Mouse (Mus musculus) intestine, embryonic 15.5 days (tissue): Measurements from ENCODE around the gene Tecr. TPM values are rescaled to one million over a fixed set of nuclear protein-coding genes. Genes with fewer than 3 reads are reported as not detected.
"Not testable (repeated sequence)": the region's sequence is repeated elsewhere in the genome, so short reads cannot be mapped to it uniquely, and the experiment has no call there.

Experiments
- ATAC-seq: fragments of 200-750 bp; cut with Nextera tagmentation; 2 replicates; pipeline ENCODE4 v1.8.0; 2017; ENCODE audit warnings: moderate TSS enrichment, moderate library complexity
- H3K27ac ChIP-seq: fragments of 300-500 bp; sonication (generic); 2 replicates; pipeline ENCODE4 v1.5.1; 2015; ENCODE audit warnings: mild to moderate bottlenecking, inconsistent platforms
- H3K27me3 ChIP-seq: fragments of 300-500 bp; sonication (generic); replicated peaks from 2 replicates; pipeline ENCODE4 v1.6.1; 2015; ENCODE audit warnings: inconsistent platforms
- H3K36me3 ChIP-seq: fragments of 300-500 bp; sonication (generic); 2 replicates; pipeline ENCODE4 v1.6.1; 2015; ENCODE audit warnings: inconsistent platforms
- H3K4me1 ChIP-seq: fragments of 300-500 bp; sonication (generic); replicated peaks from 2 replicates; pipeline ENCODE4 v1.6.1; 2015; ENCODE audit warnings: inconsistent platforms
- H3K4me2 ChIP-seq: fragments of 300-500 bp; sonication (generic); replicated peaks from 2 replicates; pipeline ENCODE4 v1.6.1; 2015; ENCODE audit warnings: mild to moderate bottlenecking, inconsistent platforms
- H3K4me3 ChIP-seq: fragments of 300-500 bp; sonication (generic); replicated peaks from 2 replicates; pipeline ENCODE4 v1.5.1; 2015; ENCODE audit warnings: inconsistent platforms
- H3K9ac ChIP-seq: fragments of 300-500 bp; sonication (generic); 2 replicates; pipeline ENCODE4 v1.6.1; 2015; ENCODE audit warnings: inconsistent platforms
- H3K9me3 ChIP-seq: fragments of 300-500 bp; sonication (generic); 2 replicates; pipeline ENCODE4 v1.6.1; 2016; ENCODE audit warnings: inconsistent platforms
- WGBS: fragments of 180-500 bp; shearing (Covaris S2); methylation state at CpG from one replicate; pipeline ENCODE4 v1.1.7; 2015; 5-methylcytosine and 5-hydroxymethylcytosine counted together
- polyA plus RNA-seq: library from polyadenylated mRNA; unstranded; fragments of >200 nt; fragmentation: Nextera tagmentation; extraction: Ambion mirVana; gene quantifications from 2 replicates; pipeline ENCODE4 v1.2.1, GENCODE M21; 2015

Gene Tecr
- polyA plus RNA-seq, 1 experiment from 2014 or later: 610 TPM

DNA sequence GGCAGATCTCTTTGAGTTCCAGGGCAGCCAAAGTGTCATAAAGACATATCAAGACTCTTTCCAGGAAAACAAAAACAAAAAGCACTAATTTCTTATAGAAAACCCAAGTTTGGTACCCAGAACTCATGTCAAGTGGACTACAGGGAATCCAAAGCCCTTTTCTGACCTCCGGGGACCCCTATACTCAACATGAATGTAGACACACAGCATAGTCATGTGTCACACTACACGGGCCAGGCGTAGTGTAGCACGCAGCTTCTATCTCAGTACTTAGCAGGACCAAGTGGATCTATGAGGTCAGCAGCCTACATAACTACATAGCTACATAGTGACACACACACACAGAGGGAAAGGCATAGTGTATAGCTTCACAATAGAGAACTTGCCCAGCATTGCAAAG lies 5.9 kb upstream of the Tecr start:
- whole genome bisulfite sequencing: 95% methylated on average over 4 of the region's 4 CpGs

GRCm38 (mm10) chr8:83611921-83612320 lies 4.2 kb upstream of the Tecr start:
- ATAC-seq: no peak
- Histone ChIP-seq H3K4me1 (peaks cover 17% of the 10 kb centered on the region), H3K36me3 (peaks cover 37% of the 10 kb centered on the region), H3K4me3 (no peak overlapping the region), H3K4me2 (no peak overlapping the region), H3K9me3 (no peaks in the 10 kb centered on the region), H3K27me3 (no peaks in the 10 kb centered on the region), H3K9ac (no peak overlapping the region), H3K27ac (no peak overlapping the region)
- 95% methylated on average over 4 of the region's 4 CpGs for WGBS

More for the DNA sequence above, 5.9 kb upstream of the Tecr start:
- Histone ChIP-seq H3K27ac (no peak overlapping the region), H3K4me1 (peaks cover 13% of the 10 kb centered on the region), H3K9me3 (no peaks in the 10 kb centered on the region), H3K27me3 (no peaks in the 10 kb centered on the region), H3K4me3 (no peak overlapping the region), H3K9ac (no peak overlapping the region), H3K4me2 (no peak overlapping the region), H3K36me3 (peaks cover 37% of the 10 kb centered on the region)
- no peak for ATAC-seq

GRCm38 (mm10) chr8:83609547-83610180 lies 1.9 kb upstream of the Tecr start:
- H3K9ac ChIP-seq: peak overlapping the region; percentile 81
- H3K27me3 ChIP-seq: no peaks in the 10 kb centered on the region
- peaks cover 19% of the 10 kb centered on the region for H3K4me1 ChIP-seq
- peak overlapping the region; percentile 68 for H3K4me2 ChIP-seq
- H3K9me3 ChIP-seq: no peaks in the 10 kb centered on the region
- ATAC-seq: no peak
- H3K36me3 ChIP-seq: peaks cover 37% of the 10 kb centered on the region
- 86% methylated on average over 10 of the region's 10 CpGs for WGBS
- peak overlapping the region; percentile 86 for H3K4me3 ChIP-seq
- no peak overlapping the region for H3K27ac ChIP-seq

DNA sequence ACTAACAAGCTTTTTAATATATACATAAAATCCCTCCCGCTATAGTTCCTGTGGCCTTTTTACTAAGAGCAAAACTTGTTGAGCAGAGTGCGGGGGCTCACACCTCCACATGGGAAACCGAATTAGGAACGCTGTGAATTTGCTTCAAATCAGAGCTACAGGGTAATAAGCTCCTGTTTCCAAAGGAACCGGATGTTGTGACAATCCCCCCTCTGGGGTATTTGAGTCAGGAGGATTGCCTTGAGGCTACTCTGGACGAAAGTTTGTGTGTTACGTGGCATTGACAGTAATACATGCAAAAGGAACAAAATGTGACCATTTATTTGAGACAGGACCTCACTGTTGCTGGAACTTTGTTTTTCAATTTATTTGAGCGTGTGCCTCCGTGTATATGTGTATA lies 1.3 kb upstream of the Tecr start:
- no peak for ATAC-seq
- Histone ChIP-seq H3K36me3 (peaks cover 36% of the 10 kb centered on the region), H3K4me1 (peaks cover 19% of the 10 kb centered on the region), H3K27ac (no peak overlapping the region), H3K9me3 (no peaks in the 10 kb centered on the region), H3K4me3 (peak overlapping the region; percentile 86), H3K9ac (peak overlapping the region; percentile 81), H3K4me2 (peak overlapping the region; percentile 68), H3K27me3 (no peaks in the 10 kb centered on the region)
- WGBS: 21% methylated on average over 9 of the region's 9 CpGs

DNA sequence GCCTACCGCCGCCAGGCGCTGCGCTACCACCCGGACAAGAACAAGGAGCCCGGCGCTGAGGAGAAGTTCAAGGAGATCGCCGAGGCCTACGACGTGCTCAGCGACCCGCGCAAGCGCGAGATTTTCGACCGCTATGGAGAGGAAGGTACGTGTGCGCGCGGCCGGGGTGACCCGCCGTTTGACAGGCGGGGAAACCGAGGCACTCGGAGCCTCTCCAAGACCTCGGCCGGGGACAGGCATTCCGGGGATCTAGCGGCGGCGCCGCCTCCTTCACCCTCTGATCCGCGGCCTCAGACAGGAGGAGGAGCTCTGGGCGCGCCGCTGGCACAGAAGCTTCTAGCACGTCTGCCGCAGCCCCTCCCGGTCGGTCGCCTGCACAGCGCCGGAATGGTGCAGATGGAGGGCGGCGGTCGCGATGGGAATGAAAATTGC lies 643 bp upstream of the Tecr start:
- ATAC-seq: peak; percentile 79
- H3K4me3 ChIP-seq: peak overlapping the region; percentile 86
- WGBS: under 1% methylated on average over 51 of the region's 51 CpGs

DNA sequence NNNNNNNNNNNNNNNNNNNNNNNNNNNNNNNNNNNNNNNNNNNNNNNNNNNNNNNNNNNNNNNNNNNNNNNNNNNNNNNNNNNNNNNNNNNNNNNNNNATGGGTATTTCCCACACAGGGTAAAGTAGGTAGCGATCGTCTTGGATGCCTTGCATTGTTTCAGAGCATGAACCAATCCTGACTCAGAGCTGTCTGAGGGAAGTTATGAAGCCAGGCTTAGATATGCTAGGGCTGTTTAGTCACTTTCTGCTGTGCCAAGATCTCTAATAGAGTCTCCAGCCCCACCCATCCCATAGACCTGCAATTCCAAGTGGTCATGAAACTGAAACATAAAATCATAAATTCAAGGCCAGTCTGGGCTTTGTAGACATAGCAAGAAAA lies 5.1 kb downstream of the Tecr start:
- no peaks in the 10 kb centered on the region for H3K27me3 ChIP-seq
- no peak overlapping the region for H3K4me3 ChIP-seq
- H3K4me1 ChIP-seq: peaks cover 13% of the 10 kb centered on the region
- 55% methylated on average over 2 of the region's 2 CpGs for WGBS
- no peaks in the 10 kb centered on the region for H3K36me3 ChIP-seq
- no peak overlapping the region for H3K4me2 ChIP-seq
- ATAC-seq: peak; percentile 64
- no peak overlapping the region for H3K9ac ChIP-seq
- peak overlapping the region; percentile 49 for H3K27ac ChIP-seq
- H3K9me3 ChIP-seq: no peaks in the 10 kb centered on the region

More for the DNA sequence above, 643 bp upstream of the Tecr start:
- Histone ChIP-seq H3K27ac (peak overlapping the region; percentile 98), H3K9ac (peak overlapping the region; percentile 81), H3K36me3 (peaks cover 30% of the 10 kb centered on the region), H3K9me3 (no peaks in the 10 kb centered on the region), H3K4me1 (peaks cover 19% of the 10 kb centered on the region), H3K4me2 (peak overlapping the region; percentile 68), H3K27me3 (no peaks in the 10 kb centered on the region)

DNA sequence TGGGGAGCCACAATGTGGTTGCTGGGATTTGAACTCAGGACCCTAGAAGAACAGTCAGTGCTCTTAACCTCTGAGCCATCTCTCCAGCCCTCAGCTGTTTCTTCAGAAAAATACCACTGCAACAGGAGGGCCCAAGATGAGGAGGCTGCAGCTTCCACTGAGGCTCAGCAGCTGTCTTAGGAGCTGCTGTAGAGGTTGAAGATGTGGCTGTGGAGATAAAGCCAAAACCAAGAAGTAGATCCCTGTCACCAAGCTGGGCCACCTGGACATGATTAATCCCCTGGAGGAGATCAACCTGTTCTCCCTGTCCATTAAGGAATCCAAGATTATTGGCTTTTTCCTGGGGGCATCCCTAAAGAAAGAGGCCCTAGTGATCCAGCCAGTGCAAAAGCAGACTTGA lies 8.0 kb downstream of the Tecr start:
- no peak overlapping the region for H3K4me2 ChIP-seq
- no peaks in the 10 kb centered on the region for H3K27me3 ChIP-seq
- no peak overlapping the region for H3K27ac ChIP-seq
- no peak overlapping the region for H3K9ac ChIP-seq
- no peak for ATAC-seq
- H3K4me1 ChIP-seq: peaks cover 8% of the 10 kb centered on the region; the same call in 1 of the 2 replicates
- H3K9me3 ChIP-seq: no peaks in the 10 kb centered on the region
- no peaks in the 10 kb centered on the region for H3K36me3 ChIP-seq
- no peak overlapping the region for H3K4me3 ChIP-seq

DNA sequence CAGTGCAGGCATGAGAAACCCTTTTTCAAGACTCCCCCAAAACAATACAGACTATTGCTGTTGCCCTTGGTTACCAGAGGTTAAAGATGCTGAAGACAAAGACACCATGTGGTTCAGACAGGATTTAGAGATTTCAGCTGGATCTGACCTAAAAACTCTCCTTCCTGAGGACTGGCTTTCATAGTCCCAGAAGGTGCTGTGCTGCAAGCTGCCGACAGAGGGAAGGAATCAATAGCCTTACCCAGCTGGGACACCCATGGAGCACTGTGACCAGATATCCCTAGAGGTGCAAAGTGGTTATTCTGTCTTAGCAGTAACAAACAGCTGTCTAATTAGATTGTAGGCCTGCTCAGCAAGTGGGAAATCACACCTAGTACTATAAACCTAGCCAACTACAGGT lies 9.6 kb downstream of the Tecr start:
- Histone ChIP-seq H3K9ac (no peak overlapping the region), H3K36me3 (no peaks in the 10 kb centered on the region), H3K4me2 (no peak overlapping the region), H3K27ac (no peak overlapping the region), H3K27me3 (no peaks in the 10 kb centered on the region), H3K4me1 (peaks cover 8% of the 10 kb centered on the region; the same call in 1 of the 2 replicates), H3K9me3 (no peaks in the 10 kb centered on the region), H3K4me3 (no peak overlapping the region)
- 20% methylated on average over 1 of the region's 1 CpGs for WGBS
- no peak for ATAC-seq

DNA sequence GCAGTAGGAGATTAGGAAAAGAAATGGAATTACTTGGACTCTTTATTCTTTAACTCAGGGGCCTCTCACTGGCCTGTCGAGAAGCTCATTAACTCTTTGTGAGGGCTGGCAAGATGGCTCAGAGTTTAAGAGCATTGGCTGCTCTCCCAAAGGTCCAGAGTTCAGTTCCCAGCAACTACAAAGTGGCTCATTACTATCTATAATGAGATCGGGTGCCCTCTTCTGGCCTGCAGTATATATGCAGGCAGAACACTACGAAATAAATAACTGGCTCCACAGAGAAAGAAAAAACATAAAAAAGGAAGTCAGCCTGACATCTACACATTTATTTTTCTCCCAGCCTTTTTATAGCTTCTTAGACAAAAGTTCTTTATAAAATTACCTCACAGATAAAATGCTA lies 11.4 kb downstream of the Tecr start:
- WGBS: 20% methylated on average over 3 of the region's 3 CpGs
- H3K36me3 ChIP-seq: no peaks in the 10 kb centered on the region
- no peak for ATAC-seq

DNA sequence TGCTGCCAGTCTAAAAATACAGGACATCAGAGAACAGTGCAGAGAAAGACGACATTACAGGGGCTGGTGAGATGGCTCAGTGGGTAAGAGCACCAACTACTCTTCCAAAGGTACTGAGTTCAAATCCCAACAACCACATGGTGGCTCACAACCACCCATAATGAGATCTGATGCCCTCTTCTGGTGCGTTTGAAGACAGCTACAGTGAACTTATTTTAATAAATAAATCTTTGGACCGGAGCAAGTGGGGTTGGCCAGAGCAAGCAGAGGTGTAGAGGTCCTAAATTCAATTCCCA lies 12.8 kb downstream of the Tecr start:
- H3K27me3 ChIP-seq, H3K36me3 ChIP-seq, ATAC-seq, H3K9me3 ChIP-seq: not testable (repeated sequence)
- H3K9ac ChIP-seq: 0 out of 2 replicates have a peak overlapping the region, but pooled peaks have one; percentile 44
- peak overlapping the region; percentile 73 for H3K4me3 ChIP-seq
- WGBS: 52% methylated on average over 3 of the region's 3 CpGs
- peaks cover 12% of the 10 kb centered on the region for H3K4me1 ChIP-seq
- peak overlapping the region; percentile 84 for H3K27ac ChIP-seq
- H3K4me2 ChIP-seq: peak overlapping the region; percentile 71

More for the DNA sequence above, 11.4 kb downstream of the Tecr start:
- no peaks in the 10 kb centered on the region for H3K27me3 ChIP-seq
- no peaks in the 10 kb centered on the region for H3K9me3 ChIP-seq
- peaks cover 10% of the 10 kb centered on the region for H3K4me1 ChIP-seq
- no peak overlapping the region for H3K4me3 ChIP-seq
- H3K9ac ChIP-seq: no peak overlapping the region
- H3K27ac ChIP-seq: no peak overlapping the region
- no peak overlapping the region for H3K4me2 ChIP-seq

GRCm38 (mm10) chr8:83594167-83595049 lies 13.4 kb downstream of the Tecr start:
- peak overlapping the region; percentile 79 for H3K4me2 ChIP-seq
- H3K27me3 ChIP-seq: no peaks in the 10 kb centered on the region
- H3K36me3 ChIP-seq: no peaks in the 10 kb centered on the region
- peak overlapping the region; percentile 73 for H3K4me3 ChIP-seq
- peak; percentile 99 for ATAC-seq
- no peaks in the 10 kb centered on the region for H3K9me3 ChIP-seq
- H3K4me1 ChIP-seq: peaks cover 12% of the 10 kb centered on the region
- under 1% methylated on average over 43 of the region's 43 CpGs for WGBS
- H3K9ac ChIP-seq: peak overlapping the region; percentile 78
- peak overlapping the region; percentile 84 for H3K27ac ChIP-seq

GRCm38 (mm10) chr8:83593325-83594166 lies 14.2 kb downstream of the Tecr start:
- H3K4me2 ChIP-seq: peak overlapping the region; percentile 79
- peak; percentile 60 for ATAC-seq
- H3K4me3 ChIP-seq: peak overlapping the region; percentile 73
- H3K4me1 ChIP-seq: peaks cover 18% of the 10 kb centered on the region
- no peaks in the 10 kb centered on the region for H3K27me3 ChIP-seq
- H3K36me3 ChIP-seq: no peaks in the 10 kb centered on the region
- 3% methylated on average over 22 of the region's 22 CpGs for WGBS
- no peaks in the 10 kb centered on the region for H3K9me3 ChIP-seq
- H3K27ac ChIP-seq: peak overlapping the region; percentile 84
- peak overlapping the region; percentile 78 for H3K9ac ChIP-seq
